Mouse (Mus musculus) myocyte (in vitro differentiated cells): ENCODE data around the gene 4930404N11Rik.

Experiments used
- E2F4 ChIP-seq: IDR thresholded peaks from one replicate; pipeline ENCODE4 v1.6.1; 2011; ENCODE audit warnings: mild to moderate bottlenecking, control low read depth, moderate library complexity; ENCODE audit not compliant: insufficient read depth
- MAX ChIP-seq: IDR thresholded peaks from one replicate; pipeline ENCODE4 v1.6.1; 2011; ENCODE audit warnings: low read depth, mild to moderate bottlenecking, control low read depth
- MYOD1 ChIP-seq, 3 experiments: IDR thresholded peaks; one replicate each; pipeline ENCODE4 v1.6.1; 2011; ENCODE audit warnings: control low read depth in 2 of 3, low read depth in 2 of 3, mild to moderate bottlenecking in 2 of 3, moderate library complexity in 1 of 3; ENCODE audit not compliant: insufficient read length in 2 of 3, control insufficient read depth in 1 of 3
- POLR2A ChIP-seq: IDR thresholded peaks from one replicate; pipeline ENCODE4 v1.6.1; 2011; ENCODE audit warnings: low read depth, mild to moderate bottlenecking, control low read depth, moderate library complexity; ENCODE audit not compliant: insufficient read length
- POLR2AphosphoS2 ChIP-seq: IDR thresholded peaks from one replicate; pipeline ENCODE4 v1.6.1; 2011; ENCODE audit warnings: low read depth, control low read depth; ENCODE audit not compliant: insufficient read length
- SRF ChIP-seq: IDR thresholded peaks from one replicate; pipeline ENCODE4 v1.6.1; 2011; ENCODE audit warnings: low read depth; ENCODE audit not compliant: control insufficient read depth, insufficient read length
- TCF12 ChIP-seq: IDR thresholded peaks from one replicate; pipeline ENCODE4 v1.6.1; 2011; ENCODE audit warnings: mild to moderate bottlenecking, control low read depth; ENCODE audit not compliant: poor library complexity, insufficient read depth, severe bottlenecking

DNA sequence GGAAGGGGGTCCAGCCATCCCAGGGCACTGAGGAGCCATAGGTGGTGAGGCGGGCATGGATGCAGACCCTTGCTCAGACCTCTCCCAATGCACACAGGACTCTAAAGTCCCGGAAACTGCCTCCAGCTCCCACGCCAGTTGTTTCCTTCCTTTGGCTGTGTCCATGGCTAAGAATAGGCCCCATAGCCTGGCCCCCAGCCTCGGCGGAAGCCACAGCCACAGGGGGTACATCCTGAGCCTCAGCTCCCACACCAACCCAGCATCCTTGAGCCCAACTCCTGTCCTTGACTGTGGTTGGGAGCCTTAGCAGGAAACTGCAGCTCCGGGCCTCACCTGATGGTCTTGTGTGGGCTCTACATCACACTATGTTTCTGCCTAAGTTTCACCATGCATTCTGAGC lies 38.8 kb downstream of the 4930404N11Rik start:
- TF ChIP-seq E2F4 (no peak), MAX (no peak), POLR2AphosphoS2 (no peak), POLR2A (no peak), MYOD1 (IDR thresholded peaks at IDR 0.05; ENCODE audit: control insufficient read depth in 1 of 3, insufficient read length in 2 of 3, low read depth in 2 of 3) (no peak), TCF12 (no peak), SRF (no peak)
